Mouse (Mus musculus) frontal cortex, postnatal 14 days (tissue): ENCODE results near the gene Egln1.

ENCODE experiments used
- DNase-seq, 2 experiments: peaks; one replicate each; pipeline ENCODE4 v3.0.0; 2022; ENCODE audit warnings: low spot score in 2 of 2

Egln1 gene

DNA sequence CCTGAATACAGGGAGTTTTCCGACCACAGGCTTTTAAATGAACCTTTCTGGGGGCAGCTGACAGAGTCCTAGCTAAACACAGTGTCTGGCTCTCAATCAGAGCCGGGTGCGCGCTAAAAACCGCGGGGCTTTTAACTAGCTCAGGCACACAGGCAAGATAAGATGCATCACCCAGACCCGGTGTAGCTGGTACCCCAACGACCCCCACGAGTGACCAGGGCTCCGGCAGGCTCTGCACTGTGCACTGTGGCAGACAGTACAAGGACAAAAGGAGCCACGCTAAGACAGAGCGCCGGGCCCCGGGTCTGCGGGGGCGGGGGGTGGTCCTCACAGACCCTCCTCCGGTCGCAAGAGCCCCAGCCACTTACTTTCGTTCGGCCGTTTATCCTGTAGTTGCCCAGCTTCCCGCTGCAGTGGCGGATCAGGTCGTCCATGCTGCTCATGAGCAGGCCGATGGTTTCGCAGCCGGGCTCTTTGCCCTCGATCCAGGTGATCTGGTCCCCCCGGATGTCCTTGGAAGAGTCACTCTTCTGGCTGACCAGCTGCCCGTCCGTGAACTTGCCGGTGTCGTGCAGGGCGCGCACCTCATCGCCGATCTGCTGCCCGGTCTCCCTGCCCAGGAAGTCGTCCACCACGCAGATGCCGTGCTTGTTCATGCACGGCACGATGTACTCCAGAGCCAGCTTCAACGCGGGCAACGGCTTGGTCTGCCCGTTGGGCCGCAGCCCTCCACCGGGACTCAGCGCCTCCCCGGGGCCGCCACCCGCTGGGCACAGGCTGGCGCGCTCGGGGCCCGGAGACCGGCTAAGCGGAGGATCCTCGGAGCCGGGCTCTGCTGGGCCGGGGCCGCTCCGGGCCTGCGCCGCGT, 1.0 kb downstream of the Egln1 start:
- DNase-seq, result peak in 1 of 2 experiments; percentile 38

DNA sequence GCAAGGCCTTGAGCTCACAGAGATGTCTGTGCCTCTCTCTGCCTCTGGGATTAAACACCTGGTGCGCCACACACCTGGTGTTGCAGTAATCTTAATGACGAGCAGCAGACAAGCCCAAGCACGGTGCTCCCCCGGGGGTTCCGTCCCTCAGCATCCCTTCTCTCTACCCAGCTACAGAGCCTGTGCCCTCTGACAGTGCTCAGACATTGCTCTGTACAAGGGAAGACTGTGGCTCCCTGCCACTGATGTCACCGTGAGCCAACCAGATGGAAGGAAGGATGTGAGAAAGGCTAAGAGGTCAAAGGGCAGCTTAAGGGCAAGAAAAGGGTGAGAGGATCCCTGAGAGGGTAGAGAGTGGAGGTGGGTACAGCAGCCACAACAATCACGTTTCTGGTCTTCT, 4.7 kb downstream of the Egln1 start:
- no peak for DNase-seq

- DNase-seq, result no peak
Observed at GRCm38 (mm10) chr8:124943801-124944200, 5.3 kb downstream of the Egln1 start.

DNA sequence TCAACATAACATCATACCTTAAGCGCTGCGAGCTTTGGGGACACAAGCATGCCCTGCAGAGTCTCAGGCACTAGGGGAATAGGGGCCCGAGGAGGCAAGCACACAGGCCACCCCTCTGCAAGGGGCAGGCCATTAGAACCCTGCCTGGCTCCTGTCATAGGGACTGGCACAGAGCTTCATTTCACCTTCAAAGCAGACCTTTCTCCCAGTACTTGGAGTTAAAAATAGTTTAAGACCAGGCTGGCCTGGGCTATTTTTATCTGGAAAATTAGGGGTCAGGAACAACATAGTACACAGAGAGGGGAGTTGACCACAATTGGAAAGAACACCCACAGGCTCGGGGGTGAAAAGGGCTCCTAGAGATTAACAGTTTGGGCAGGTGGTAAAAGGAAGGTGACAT, 11.8 kb downstream of the Egln1 start:
- no peak for DNase-seq

DNA sequence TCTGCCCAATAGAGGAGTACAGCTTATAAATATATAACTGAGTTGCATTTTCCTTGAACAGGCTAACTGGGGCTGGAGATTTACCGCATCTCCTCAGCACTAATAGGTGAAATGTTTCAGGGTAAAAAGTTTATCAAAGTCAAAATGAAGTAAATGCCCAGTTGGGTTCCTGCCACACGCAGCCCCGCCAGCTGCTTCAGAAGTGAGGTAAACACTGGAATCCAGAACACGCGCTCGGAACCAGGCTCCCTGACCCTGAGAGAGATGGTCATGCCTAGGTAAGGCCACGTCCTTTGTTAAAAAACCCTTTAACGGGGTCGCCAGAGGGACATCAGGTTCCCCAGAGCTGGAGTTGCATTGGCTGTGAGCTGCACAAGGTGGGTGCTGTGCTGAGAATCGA, 12.4 kb downstream of the Egln1 start:
- DNase-seq, result no peak

- no peak for DNase-seq
Observed at GRCm38 (mm10) chr8:124935116-124935515, 14.0 kb downstream of the Egln1 start.

GRCm38 (mm10) chr8:124932435-124932834, 16.7 kb downstream of the Egln1 start:
- no peak for DNase-seq

GRCm38 (mm10) chr8:124930649-124931048, 18.5 kb downstream of the Egln1 start:
- no peak for DNase-seq

DNA sequence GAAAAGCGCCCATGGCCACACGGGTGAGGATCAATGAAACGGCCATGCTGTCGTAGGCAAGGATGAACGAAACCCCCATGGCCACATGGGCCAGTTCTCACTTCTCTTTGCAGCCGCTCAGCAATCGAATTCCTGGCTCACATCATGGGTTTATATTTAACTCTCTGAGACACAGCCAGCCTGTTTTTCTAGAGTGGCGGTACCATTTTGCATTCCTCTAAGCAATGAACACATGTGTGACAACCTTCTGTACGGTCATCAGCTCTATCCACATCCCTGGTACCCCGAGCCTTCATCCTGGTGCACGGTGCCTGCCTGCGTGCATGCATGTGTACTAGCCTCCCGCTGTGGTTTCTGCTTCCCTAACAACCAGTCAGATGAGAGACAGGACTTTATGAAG, 19.0 kb downstream of the Egln1 start:
- DNase-seq, result no peak

DNA sequence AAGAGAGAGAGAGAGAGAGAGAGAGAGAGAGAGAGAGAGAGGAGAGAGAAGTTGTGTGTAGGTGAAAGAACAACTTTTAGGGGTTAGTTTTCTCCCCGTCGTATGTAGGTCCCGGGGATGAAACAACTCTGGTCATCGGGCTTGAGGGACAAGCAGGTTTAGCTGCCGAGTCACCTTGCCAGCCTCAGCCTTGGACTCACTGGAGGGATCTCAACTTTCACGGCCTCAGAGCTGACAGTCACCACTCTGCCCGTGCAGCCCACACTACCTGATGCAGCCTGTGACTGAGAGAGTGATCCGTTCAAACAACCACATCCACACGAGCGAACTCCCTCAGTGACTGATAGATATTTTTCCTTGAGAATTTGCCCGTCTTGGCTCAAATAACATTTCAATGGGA, 20.1 kb downstream of the Egln1 start:
- no peak for DNase-seq

DNA sequence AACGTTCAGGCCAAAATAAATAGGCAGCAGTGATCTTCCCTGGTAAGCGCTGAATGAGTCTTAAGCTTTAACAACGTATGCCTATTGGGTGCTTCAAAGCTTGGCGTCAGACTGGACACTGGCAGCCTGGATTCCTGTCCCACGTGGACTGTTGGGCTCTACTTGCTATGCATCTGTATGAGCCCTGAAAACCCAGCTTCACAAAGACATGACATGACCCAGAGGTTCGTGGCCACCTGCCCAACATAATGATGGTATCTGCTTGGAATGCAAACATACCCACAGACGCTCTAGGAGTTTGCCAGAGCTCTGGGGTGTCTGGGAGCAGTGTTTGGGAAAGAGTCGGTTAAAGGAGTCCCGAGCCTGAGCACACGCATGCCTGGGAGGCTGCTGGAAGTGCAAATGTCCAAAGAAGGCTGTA, 22.8 kb downstream of the Egln1 start:
- no peak for DNase-seq

GRCm38 (mm10) chr8:124925544-124926266, 23.4 kb downstream of the Egln1 start:
- DNase-seq, result no peak

GRCm38 (mm10) chr8:124923971-124924652, 25.0 kb downstream of the Egln1 start:
- no peak for DNase-seq

- DNase-seq, result no peak
Observed at GRCm38 (mm10) chr8:124922490-124923089, 26.5 kb downstream of the Egln1 start.

GRCm38 (mm10) chr8:124921369-124922279, 27.5 kb downstream of the Egln1 start:
- DNase-seq, result no peak

GRCm38 (mm10) chr8:124917741-124918484, 31.2 kb downstream of the Egln1 start:
- no peak for DNase-seq

DNA sequence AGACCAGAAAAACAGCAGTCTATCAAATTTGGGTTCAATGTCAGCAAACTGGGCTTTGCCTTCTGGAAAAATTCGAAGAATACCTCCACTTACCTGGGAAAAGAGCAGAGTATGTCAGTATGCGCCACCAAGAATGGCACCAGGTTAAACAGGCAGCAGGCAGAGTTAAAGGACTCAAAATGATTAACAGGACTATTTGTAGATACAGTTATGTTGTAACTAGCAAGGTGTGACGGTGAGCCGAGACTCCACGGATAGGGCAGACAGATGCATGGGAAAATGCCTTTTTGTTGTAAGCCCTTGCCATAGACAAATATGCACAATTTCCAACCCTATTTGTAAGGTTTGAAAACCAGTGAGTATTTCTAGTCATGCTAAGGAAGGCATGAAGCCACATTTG, 35.1 kb downstream of the Egln1 start:
- no peak for DNase-seq

DNA sequence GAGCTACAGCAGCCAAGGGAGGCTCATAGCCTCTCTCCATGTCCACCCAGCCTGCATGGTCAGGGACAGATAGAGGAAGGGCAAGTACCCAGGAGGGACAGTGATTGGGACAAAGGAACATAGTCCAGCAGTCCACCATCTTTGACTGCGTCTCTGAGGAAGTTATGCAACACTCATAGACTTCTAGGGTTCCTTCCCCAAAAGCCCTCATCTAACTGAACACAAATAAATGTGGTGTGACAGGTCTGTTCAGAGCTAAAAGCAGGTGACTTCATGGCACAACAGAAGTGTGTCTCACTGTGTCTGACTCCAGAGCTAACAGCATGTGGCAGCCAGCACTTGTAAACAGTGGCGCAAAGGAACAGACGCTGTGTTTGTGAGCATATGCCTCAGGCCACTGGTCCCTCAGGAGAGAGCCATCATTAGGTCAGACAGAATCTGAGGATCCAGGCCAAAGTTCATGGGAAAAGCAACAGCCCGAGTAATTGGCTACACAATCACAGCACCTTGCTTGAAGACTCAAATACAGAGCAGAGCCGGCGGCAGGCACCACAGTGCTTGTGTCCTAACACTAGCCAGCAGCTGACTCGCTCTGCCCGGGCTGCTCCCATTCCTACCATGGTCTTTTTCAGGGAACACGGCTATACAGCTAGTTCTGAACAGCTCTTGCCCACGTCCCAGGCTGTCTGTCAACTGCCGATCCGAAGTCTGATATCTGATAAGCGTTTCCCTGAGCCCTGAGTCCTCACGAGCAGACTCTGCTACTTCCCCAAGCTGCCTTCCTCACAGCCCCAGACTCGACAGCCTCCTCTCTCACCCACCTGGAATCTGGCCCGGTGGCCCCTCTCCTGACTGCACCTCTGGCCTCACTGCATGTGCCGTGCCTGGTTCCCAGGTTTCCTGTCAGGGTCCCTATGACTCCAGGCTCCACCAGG, 36.9 kb downstream of the Egln1 start:
- no peak for DNase-seq

- no peak for DNase-seq
Observed at GRCm38 (mm10) chr8:124910349-124910748, 38.8 kb downstream of the Egln1 start.
